Comparison of ENCODE assay signal across 8 mouse cellular contexts in genomic region chr9:49594876-49595634, GRCm38 (mm10).
DNase-seq lines count a peak whose midpoint lies in the region; ATAC-seq and TF ChIP-seq lines count a peak whose summit lies in the region.

No protein-coding gene starts in this region.

- ATAC-seq in lung, embryonic 14.5 days (ENCODE audit: insufficient read depth) = no peak
- no peak for ATAC-seq in stomach, postnatal 0 days (ENCODE audit: low FRiP score, low TSS enrichment)
- ATAC-seq in CD4-positive, CD25-positive, alpha-beta regulatory T cell, adult 4 months = no peak

- no peak overlapping the region for H3K4me3 ChIP-seq in lung, embryonic 14.5 days (ENCODE audit: low read depth, low read length)
- no peak overlapping the region for H3K4me3 ChIP-seq in midbrain, embryonic 10.5 days
- no peak overlapping the region for H3K4me3 ChIP-seq in stomach, postnatal 0 days (ENCODE audit: low read depth, low read length)

- no peak for TF ChIP-seq CTCF in lung, embryonic 14.5 days (IDR thresholded peaks at IDR 0.05; ENCODE audit: low read depth)
- TF ChIP-seq CTCF in stomach, postnatal 0 days (IDR thresholded peaks at IDR 0.05; ENCODE audit: low read depth) = no peak

- H3K4me1 ChIP-seq in lung, embryonic 14.5 days (ENCODE audit: insufficient read depth) = peaks cover 13% of the 10 kb centered on the region
- peaks cover 29% of the 10 kb centered on the region for H3K4me1 ChIP-seq in midbrain, embryonic 10.5 days
- peaks cover 5% of the 10 kb centered on the region; the same call in 1 of the 2 replicates for H3K4me1 ChIP-seq in stomach, postnatal 0 days (replicated peaks; ENCODE audit: control insufficient read depth, insufficient read depth)

- no peaks in the 10 kb centered on the region for H3K27me3 ChIP-seq in lung, embryonic 14.5 days (ENCODE audit: insufficient read depth, low read length)
- no peaks in the 10 kb centered on the region for H3K27me3 ChIP-seq in midbrain, embryonic 10.5 days (ENCODE audit: low read depth, poor library complexity, severe bottlenecking)
- no peaks in the 10 kb centered on the region for H3K27me3 ChIP-seq in stomach, postnatal 0 days (ENCODE audit: control insufficient read depth, insufficient read depth, low read length)

- TF ChIP-seq EP300 in stomach, postnatal 0 days (optimal IDR thresholded peaks at IDR 0.05) = no peak

- DNase-seq in cerebellum, postnatal 25 days = peak; percentile 39 to 57
- no peak for DNase-seq in cerebellum, adult 9-10 months
- DNase-seq in lung, embryonic 14.5 days = peak; percentile 38
- DNase-seq in lung, postnatal 36 days = no peak
- no peak for DNase-seq in midbrain, embryonic 10.5 days (ENCODE audit: low spot score)
- no peak for DNase-seq in stomach, postnatal 0 days (ENCODE audit: low spot score)
- no peak for DNase-seq in adrenal gland, postnatal 10 days

- no peak overlapping the region for H3K9ac ChIP-seq in lung, embryonic 14.5 days
- H3K9ac ChIP-seq in stomach, postnatal 0 days (ENCODE audit: low read length) = no peak overlapping the region

- H3K9me3 ChIP-seq in lung, embryonic 14.5 days (ENCODE audit: low read depth, low read length) = no peaks in the 10 kb centered on the region
- no peaks in the 10 kb centered on the region for H3K9me3 ChIP-seq in midbrain, embryonic 10.5 days (replicated peaks)
- H3K9me3 ChIP-seq in stomach, postnatal 0 days (ENCODE audit: control insufficient read depth, low read length) = no peaks in the 10 kb centered on the region

- no peak overlapping the region for H3K27ac ChIP-seq in lung, embryonic 14.5 days (ENCODE audit: low read depth)
- H3K27ac ChIP-seq in midbrain, embryonic 10.5 days (replicated peaks) = 0 out of 2 replicates have a peak overlapping the region, but pooled peaks have one; percentile 33
- H3K27ac ChIP-seq in stomach, postnatal 0 days (replicated peaks) = peak overlapping the region; percentile 30; the same call in 1 of the 2 replicates

- WGBS in lung, embryonic 14.5 days = 36% methylated on average over 7 of the region's 7 CpGs
- WGBS in midbrain, embryonic 10.5 days = 49% methylated on average over 7 of the region's 7 CpGs
- whole genome bisulfite sequencing in stomach, postnatal 0 days = 40% methylated on average over 7 of the region's 7 CpGs

- H3K36me3 ChIP-seq in lung, embryonic 14.5 days (ENCODE audit: insufficient read depth) = no peaks in the 10 kb centered on the region
- H3K36me3 ChIP-seq in midbrain, embryonic 10.5 days = no peaks in the 10 kb centered on the region
- no peaks in the 10 kb centered on the region for H3K36me3 ChIP-seq in stomach, postnatal 0 days (ENCODE audit: control insufficient read depth, insufficient read depth, low read length)

- no peak overlapping the region for H3K4me2 ChIP-seq in lung, embryonic 14.5 days
- H3K4me2 ChIP-seq in stomach, postnatal 0 days (replicated peaks; ENCODE audit: low read depth) = no peak overlapping the region

Comparison
In these comparisons a context has a peak if more than half of its experiments do, and no peak if none do; other contexts are left out.
1. DNase-seq: peak in cerebellum, postnatal 25 days (2 of 2) and lung, embryonic 14.5 days (single experiment); none in cerebellum, adult 9-10 months (single experiment), lung, postnatal 36 days (single experiment), midbrain, embryonic 10.5 days (single experiment), stomach, postnatal 0 days (single experiment) and adrenal gland, postnatal 10 days (single experiment).